In genomic region chr10:79555238-79555724, GRCm38 (mm10) we compare ENCODE assay signal across 9 mouse cellular contexts. TPM values are rescaled to one million over a fixed set of nuclear protein-coding genes. Genes with fewer than 3 reads are reported as not detected.
DNase-seq lines count a peak whose midpoint lies in the region; ATAC-seq and TF ChIP-seq lines count a peak whose summit lies in the region.
"Had no signal": no experiment of that assay in that cellular context is flagged by ENCODE, and none has a peak within 500 bp of the region (broad histone marks: within the 10 kb centered on the region; RNA-seq: fewer than 3 reads in every experiment).

No protein-coding gene starts in this region.

- no peak for DNase-seq in cerebellum, postnatal 36 days
- no peak for DNase-seq in lung, postnatal 0 days (ENCODE audit: low spot score)
- no peak for DNase-seq in lung, postnatal 14 days
- no peak for DNase-seq in left cerebral cortex, adult 8-10 months (ENCODE audit: low spot score in 2 of 2)
- DNase-seq in spleen, postnatal 14 days (ENCODE audit: low spot score in 2 of 2) = no peak

- ATAC-seq in cerebellum, adult (ENCODE audit: insufficient number of reproducible peaks, low FRiP score, low TSS enrichment) = 0 out of 2 replicates have a peak, but pooled peaks have one; percentile 7
- no peak for ATAC-seq in lung, postnatal 0 days
- ATAC-seq in limb, embryonic 12.5 days (ENCODE audit: insufficient number of reproducible peaks, insufficient read depth, low FRiP score, low TSS enrichment, low read depth) = peak; percentile 72
- ATAC-seq in stomach, embryonic 14.5 days (ENCODE audit: insufficient number of reproducible peaks, insufficient read depth, low FRiP score, low read depth) = peak; percentile 3; the same call in 1 of the 2 replicates

- H3K4me3 ChIP-seq in lung, postnatal 0 days (ENCODE audit: low read depth, low read length) = peak overlapping the region; percentile 79
- H3K4me3 ChIP-seq in limb, embryonic 12.5 days (replicated peaks) = peak overlapping the region; percentile 96
- peak overlapping the region; percentile 85 for H3K4me3 ChIP-seq in stomach, embryonic 14.5 days (ENCODE audit: low read depth, low read length)

- no peak overlapping the region for H3K27ac ChIP-seq in lung, postnatal 0 days (ENCODE audit: low read length)
- H3K27ac ChIP-seq in limb, embryonic 12.5 days = no peak overlapping the region
- H3K27ac ChIP-seq in stomach, embryonic 14.5 days (ENCODE audit: low read length) = no peak overlapping the region

- peak overlapping the region; percentile 72 for H3K9ac ChIP-seq in lung, postnatal 0 days (replicated peaks; ENCODE audit: low read depth)
- peak overlapping the region; percentile 97 for H3K9ac ChIP-seq in limb, embryonic 12.5 days (replicated peaks)
- peak overlapping the region; percentile 92 for H3K9ac ChIP-seq in stomach, embryonic 14.5 days (replicated peaks; ENCODE audit: low read depth, low read length)

- no peaks in the 10 kb centered on the region for H3K36me3 ChIP-seq in lung, postnatal 0 days (ENCODE audit: insufficient read depth, low read length)
- peaks cover 10% of the 10 kb centered on the region for H3K36me3 ChIP-seq in limb, embryonic 12.5 days
- peaks cover 1% of the 10 kb centered on the region; the same call in 1 of the 2 replicates for H3K36me3 ChIP-seq in stomach, embryonic 14.5 days (ENCODE audit: control insufficient read depth, insufficient read depth, low read length)

- TF ChIP-seq CTCF in lung, postnatal 0 days (IDR thresholded peaks at IDR 0.05) = no peak

- peaks cover 8% of the 10 kb centered on the region; the same call in 1 of the 2 replicates for H3K4me1 ChIP-seq in lung, postnatal 0 days (ENCODE audit: insufficient read depth, low read depth, low read length)
- H3K4me1 ChIP-seq in limb, embryonic 12.5 days (replicated peaks) = peaks cover 23% of the 10 kb centered on the region
- H3K4me1 ChIP-seq in stomach, embryonic 14.5 days (ENCODE audit: control insufficient read depth, insufficient read depth, low read length) = peaks cover 18% of the 10 kb centered on the region

- 24% methylated on average over 7 of the region's 7 CpGs for WGBS in lung, postnatal 0 days
- 27% methylated on average over 7 of the region's 7 CpGs for WGBS in limb, embryonic 12.5 days
- WGBS in stomach, embryonic 14.5 days = 24% methylated on average over 7 of the region's 7 CpGs

- no peak for TF ChIP-seq EP300 in lung, postnatal 0 days (IDR thresholded peaks at IDR 0.05)

- H3K27me3 ChIP-seq in lung, postnatal 0 days (replicated peaks; ENCODE audit: insufficient read depth, low read length) = no peaks in the 10 kb centered on the region
- H3K27me3 ChIP-seq in limb, embryonic 12.5 days = no peaks in the 10 kb centered on the region
- H3K27me3 ChIP-seq in stomach, embryonic 14.5 days (ENCODE audit: control insufficient read depth, insufficient read depth, low read length) = no peaks in the 10 kb centered on the region

- peak overlapping the region; percentile 95 for H3K4me2 ChIP-seq in lung, postnatal 0 days (replicated peaks; ENCODE audit: low read depth, low read length)
- peak overlapping the region; percentile 89 for H3K4me2 ChIP-seq in limb, embryonic 12.5 days
- peak overlapping the region; percentile 75 for H3K4me2 ChIP-seq in stomach, embryonic 14.5 days (replicated peaks; ENCODE audit: low read depth, low read length)

- no peaks in the 10 kb centered on the region for H3K9me3 ChIP-seq in lung, postnatal 0 days (ENCODE audit: low read length)
- peaks cover 4% of the 10 kb centered on the region; the same call in 1 of the 2 replicates for H3K9me3 ChIP-seq in limb, embryonic 12.5 days
- no peaks in the 10 kb centered on the region for H3K9me3 ChIP-seq in stomach, embryonic 14.5 days (ENCODE audit: control insufficient read depth, low read depth, low read length)

RNA-seq across cellular contexts. Expression of gene Mier2, which starts 0.3 kb away (rescaled TPM):
- polyA plus RNA-seq in lung, postnatal 0 days (2015; fragmentation: Nextera tagmentation; extraction: Ambion mirVana) = 20.5 and 21.5 TPM in 2 replicates
- 74.8 and 78.1 TPM in 2 replicates for polyA plus RNA-seq in limb, embryonic 12.5 days (2016; fragmentation: Nextera tagmentation; extraction: Ambion mirVana)
- 49.0 and 55.2 TPM in 2 replicates for polyA plus RNA-seq in stomach, embryonic 14.5 days (2014; fragmentation: Nextera tagmentation; extraction: Ambion mirVana)
- 10 to 100 TPM; 43.1 to 48.8 (median 47.9) TPM for total RNA-seq in left cerebral cortex, adult 8-10 months (2022)

RNA-seq across cellular contexts. Expression of gene Plpp2, which starts 21.7 kb away (rescaled TPM):
- 27.6 and 32.1 TPM in 2 replicates for polyA plus RNA-seq in lung, postnatal 0 days (2015; fragmentation: Nextera tagmentation; extraction: Ambion mirVana)
- 20.4 and 21.2 TPM in 2 replicates for polyA plus RNA-seq in limb, embryonic 12.5 days (2016; fragmentation: Nextera tagmentation; extraction: Ambion mirVana)
- 58.5 and 61.4 TPM in 2 replicates for polyA plus RNA-seq in stomach, embryonic 14.5 days (2014; fragmentation: Nextera tagmentation; extraction: Ambion mirVana)
- total RNA-seq in left cerebral cortex, adult 8-10 months (2022) = 1 to 10 TPM; 4.8 to 6.3 (median 6.1) TPM

RNA-seq across cellular contexts. Expression of gene Theg, which starts 31.9 kb away (rescaled TPM):
- not detected in 2 replicates for polyA plus RNA-seq in lung, postnatal 0 days (2015; fragmentation: Nextera tagmentation; extraction: Ambion mirVana)
- not detected in 2 replicates for polyA plus RNA-seq in limb, embryonic 12.5 days (2016; fragmentation: Nextera tagmentation; extraction: Ambion mirVana)
- not detected in 2 replicates for polyA plus RNA-seq in stomach, embryonic 14.5 days (2014; fragmentation: Nextera tagmentation; extraction: Ambion mirVana)
- 1 to 10 TPM in 1 of 4 experiments, under 1 TPM in 3; 0.33 to 1.3 (median 0.90) TPM for total RNA-seq in left cerebral cortex, adult 8-10 months (2022)
- total RNA-seq: neutrophil, adult 5-6 weeks had no signal

RNA-seq across cellular contexts. Expression of gene C2cd4c, which starts 58.5 kb away (rescaled TPM):
- not detected in 2 replicates for polyA plus RNA-seq in lung, postnatal 0 days (2015; fragmentation: Nextera tagmentation; extraction: Ambion mirVana)
- polyA plus RNA-seq in limb, embryonic 12.5 days (2016; fragmentation: Nextera tagmentation; extraction: Ambion mirVana) = not detected in 2 replicates
- 0.04 and 0.13 TPM in 2 replicates for polyA plus RNA-seq in stomach, embryonic 14.5 days (2014; fragmentation: Nextera tagmentation; extraction: Ambion mirVana)
- total RNA-seq in left cerebral cortex, adult 8-10 months (2022) = 10 to 100 TPM; 16.1 to 18.6 (median 17.1) TPM
- total RNA-seq: neutrophil, adult 5-6 weeks had no signal
